8 mouse cellular contexts compared by ENCODE assay signal in the genomic region with DNA sequence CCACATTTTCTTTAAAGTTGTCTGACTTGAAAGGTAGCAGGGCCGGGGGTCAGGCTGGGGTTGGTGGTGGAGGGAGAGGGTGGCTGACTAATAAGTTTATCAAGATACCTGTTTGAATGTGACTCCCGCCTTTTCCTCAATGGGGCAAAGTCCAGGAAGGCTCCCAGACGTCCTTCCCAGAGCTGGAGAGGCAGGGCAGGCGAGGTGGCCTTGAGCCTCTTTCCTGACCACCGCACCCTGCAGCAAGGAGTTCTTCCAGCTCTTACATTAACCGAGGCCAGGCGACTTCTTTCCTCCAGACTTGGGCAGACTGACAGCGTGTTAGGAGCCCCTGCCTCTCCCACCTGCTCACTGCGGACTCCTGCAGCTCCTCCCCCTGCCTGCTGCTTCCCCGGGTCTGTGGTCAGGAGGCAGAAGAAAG. TPM values are rescaled to one million over a fixed set of nuclear protein-coding genes. Genes with fewer than 3 reads are reported as not detected.
A peak's percentile ranks its signal among the peaks of the same experiment; 100 is the strongest.
DNase-seq lines count a peak whose midpoint lies in the region; ATAC-seq lines count a peak whose summit lies in the region.

No protein-coding gene starts in this region.

- intact Hi-C loops in left cerebral cortex, postnatal 4 days (cut with DNase I), result no loop called here
- intact Hi-C loops in left cerebral cortex, postnatal 36 days (cut with DNase I), result no loop called here

- no peaks in the 10 kb centered on the region for H3K36me3 ChIP-seq in hindbrain, embryonic 15.5 days
- H3K36me3 ChIP-seq in liver, embryonic 13.5 days, result no peaks in the 10 kb centered on the region

- H3K4me3 ChIP-seq in hindbrain, embryonic 15.5 days, result peak overlapping the region; percentile 54
- H3K4me3 ChIP-seq in liver, embryonic 13.5 days (replicated peaks), result peak overlapping the region; percentile 53

- ATAC-seq in common myeloid progenitor, adult 5-6 weeks (replicated peaks; ENCODE audit: low read depth, poor library complexity, severe bottlenecking), result peak; percentile 45
- ATAC-seq in hindbrain, embryonic 15.5 days (ENCODE audit: low FRiP score, low read depth), result no peak
- no peak for ATAC-seq in liver, embryonic 13.5 days (ENCODE audit: low read depth)

- peak overlapping the region; percentile 52 for H3K9ac ChIP-seq in hindbrain, embryonic 15.5 days
- H3K9ac ChIP-seq in liver, embryonic 13.5 days, result no peak overlapping the region

- no peaks in the 10 kb centered on the region for H3K9me3 ChIP-seq in hindbrain, embryonic 15.5 days
- no peaks in the 10 kb centered on the region for H3K9me3 ChIP-seq in liver, embryonic 13.5 days (replicated peaks)

- H3K27me3 ChIP-seq in hindbrain, embryonic 15.5 days, result peaks cover 36% of the 10 kb centered on the region
- peaks cover 93% of the 10 kb centered on the region for H3K27me3 ChIP-seq in liver, embryonic 13.5 days

- H3K4me1 ChIP-seq in hindbrain, embryonic 15.5 days (replicated peaks), result peaks cover 21% of the 10 kb centered on the region
- peaks cover 25% of the 10 kb centered on the region for H3K4me1 ChIP-seq in liver, embryonic 13.5 days (replicated peaks)

- H3K4me2 ChIP-seq in hindbrain, embryonic 15.5 days, result peak overlapping the region; percentile 99
- H3K4me2 ChIP-seq in liver, embryonic 13.5 days, result peak overlapping the region; percentile 71

- DNase-seq in left cerebral cortex, postnatal 4 days, result peak; percentile 41
- no peak for DNase-seq in left cerebral cortex, postnatal 36 days (ENCODE audit: low spot score in 2 of 2)
- DNase-seq in liver, embryonic 13.5 days, result no peak
- peak; percentile 46 to 63 for DNase-seq in thymus, postnatal 36 days
- no peak for DNase-seq in frontal cortex, postnatal 25 days (ENCODE audit: low spot score in 2 of 2)
- no peak for DNase-seq in natural killer cell, adult 2 months (ENCODE audit: low spot score in 2 of 2)

- H3K27ac ChIP-seq in hindbrain, embryonic 15.5 days (replicated peaks), result no peak overlapping the region
- no peak overlapping the region for H3K27ac ChIP-seq in liver, embryonic 13.5 days

- WGBS in hindbrain, embryonic 15.5 days, result 3% methylated on average over 10 of the region's 10 CpGs
- WGBS in liver, embryonic 13.5 days (ENCODE audit: insufficient replicate concordance), result under 1% methylated on average over 10 of the region's 10 CpGs

RNA-seq across cellular contexts. Expression of a gene that starts 0.6 kb away (rescaled TPM):
- 10 to 100 TPM; 61.7 to 63.2 TPM for total RNA-seq in left cerebral cortex, postnatal 4 days (2021)
- 10 to 100 TPM; 66.5 to 87.4 TPM for total RNA-seq in left cerebral cortex, postnatal 36 days (2021)
- total RNA-seq in common myeloid progenitor, adult 5-6 weeks (2017), result 2.3 and 3.1 TPM in 2 replicates
- 17.2 and 19.9 TPM in 2 replicates for polyA plus RNA-seq in hindbrain, embryonic 15.5 days (2015; fragmentation: Nextera tagmentation; extraction: Ambion mirVana)
- 1.9 TPM in 2 replicates for polyA plus RNA-seq in liver, embryonic 13.5 days (2015; fragmentation: Nextera tagmentation; extraction: Ambion mirVana)

RNA-seq across cellular contexts. Expression of a gene that starts 33.7 kb away (rescaled TPM):
- total RNA-seq in left cerebral cortex, postnatal 4 days (2021), result 10 to 100 TPM; 44.0 to 45.4 TPM
- total RNA-seq in left cerebral cortex, postnatal 36 days (2021), result 10 to 100 TPM; 41.7 to 42.4 TPM
- total RNA-seq in common myeloid progenitor, adult 5-6 weeks (2017), result 77.3 and 105 TPM in 2 replicates
- polyA plus RNA-seq in hindbrain, embryonic 15.5 days (2015; fragmentation: Nextera tagmentation; extraction: Ambion mirVana), result 26.7 and 28.0 TPM in 2 replicates
- 35.8 and 49.1 TPM in 2 replicates for polyA plus RNA-seq in liver, embryonic 13.5 days (2015; fragmentation: Nextera tagmentation; extraction: Ambion mirVana)

Comparison
In these comparisons a context has a peak if more than half of its experiments do, and no peak if none do; other contexts are left out.
1. DNase-seq: peak in left cerebral cortex, postnatal 4 days (single experiment) and thymus, postnatal 36 days (2 of 2); none in left cerebral cortex, postnatal 36 days (0 of 2), liver, embryonic 13.5 days (single experiment), frontal cortex, postnatal 25 days (0 of 2) and natural killer cell, adult 2 months (0 of 2).
2. RNA of a gene that starts 0.6 kb away (total RNA-seq): 66.5 to 87.4 TPM in left cerebral cortex, postnatal 36 days and 61.7 to 63.2 TPM in left cerebral cortex, postnatal 4 days; 2.3 to 3.1 TPM in common myeloid progenitor, adult 5-6 weeks; every median in the first group is over 10 times any median in the second.